Mouse (Mus musculus): Measurements from ENCODE around the gene Hs3st2. TPM values are rescaled to one million over a fixed set of nuclear protein-coding genes. Genes with fewer than 3 reads are reported as not detected.

The Hs3st2 gene
- polyA plus RNA-seq, 1 experiment from 2014 or later: 0.22 TPM

DNA sequence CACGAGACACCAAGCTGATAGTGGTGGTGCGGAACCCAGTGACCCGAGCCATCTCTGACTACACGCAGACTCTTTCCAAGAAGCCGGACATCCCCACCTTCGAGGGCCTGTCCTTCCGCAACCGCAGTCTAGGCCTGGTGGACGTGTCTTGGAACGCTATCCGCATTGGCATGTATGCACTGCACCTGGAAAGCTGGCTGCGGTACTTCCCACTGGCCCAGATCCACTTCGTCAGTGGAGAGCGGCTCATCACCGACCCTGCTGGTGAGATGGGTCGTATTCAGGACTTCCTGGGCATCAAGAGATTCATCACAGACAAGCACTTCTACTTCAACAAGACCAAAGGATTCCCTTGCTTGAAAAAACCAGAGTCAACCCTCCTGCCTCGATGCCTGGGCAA is 108.9 kb downstream of the Hs3st2 start:
- H3K36me3 ChIP-seq: no peaks in the 10 kb centered on the region
- H3K27me3 ChIP-seq (replicated peaks): no peaks in the 10 kb centered on the region
- H3K9me3 ChIP-seq (replicated peaks): no peaks in the 10 kb centered on the region
- no peak overlapping the region for H3K4me3 ChIP-seq
- WGBS: 81% methylated on average over 17 of the region's 17 CpGs
- no peaks in the 10 kb centered on the region for H3K4me1 ChIP-seq (replicated peaks)
- H3K9ac ChIP-seq: no peak overlapping the region
- no peak overlapping the region for H3K27ac ChIP-seq (ENCODE audit: poor library complexity, severe bottlenecking)
- ATAC-seq (ENCODE audit: insufficient number of reproducible peaks, low FRiP score): no peak
- H3K4me2 ChIP-seq: no peak overlapping the region

DNA sequence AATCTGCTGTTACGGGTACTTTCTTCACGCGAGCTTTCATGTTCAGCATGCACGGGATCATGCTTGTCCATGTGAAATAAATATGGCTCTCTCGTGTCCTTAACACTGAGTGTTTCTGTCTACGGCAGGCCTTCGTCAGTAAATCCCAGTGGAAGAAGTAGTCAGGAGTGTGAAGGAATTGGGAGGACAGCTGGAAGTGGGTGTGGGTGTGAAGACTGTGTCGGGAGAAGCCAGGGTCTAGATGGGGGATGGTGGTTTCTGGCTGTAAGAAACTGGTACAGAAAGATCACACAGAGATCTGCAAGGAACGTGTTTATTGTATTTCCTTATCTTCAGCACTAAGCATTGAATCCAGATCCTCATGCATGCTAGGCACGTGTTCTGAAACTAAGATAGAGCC is 110.0 kb downstream of the Hs3st2 start:
- H3K4me3 ChIP-seq: no peak overlapping the region
- no peak for ATAC-seq (ENCODE audit: insufficient number of reproducible peaks, low FRiP score)
- 49% methylated on average over 10 of the region's 10 CpGs for WGBS
- H3K9ac ChIP-seq: no peak overlapping the region
- H3K36me3 ChIP-seq: no peaks in the 10 kb centered on the region
- H3K4me1 ChIP-seq (replicated peaks): no peaks in the 10 kb centered on the region
- H3K27me3 ChIP-seq (replicated peaks): no peaks in the 10 kb centered on the region
- H3K9me3 ChIP-seq (replicated peaks): no peaks in the 10 kb centered on the region
- no peak overlapping the region for H3K27ac ChIP-seq (ENCODE audit: poor library complexity, severe bottlenecking)
- no peak overlapping the region for H3K4me2 ChIP-seq

DNA sequence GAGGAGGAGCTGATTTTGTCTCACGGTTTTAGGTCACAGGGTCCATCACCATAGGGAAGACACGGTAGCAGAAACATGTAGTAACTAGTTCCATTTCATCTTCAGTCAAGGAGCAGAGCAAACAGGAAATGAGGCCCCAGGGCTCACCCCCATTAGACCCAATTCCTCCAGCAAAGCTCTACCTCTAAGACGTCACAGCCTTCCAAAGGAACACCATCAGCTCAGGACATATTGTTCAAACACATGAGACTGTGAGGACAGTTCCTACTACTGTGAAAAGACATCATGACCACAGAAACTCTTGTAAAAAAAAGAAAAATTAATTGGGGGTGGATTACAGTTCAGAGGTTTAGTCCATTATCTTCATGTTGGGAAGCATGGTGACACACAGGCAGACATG is 125.1 kb downstream of the Hs3st2 start:
- Histone ChIP-seq H3K4me1 (replicated peaks) (no peaks in the 10 kb centered on the region), H3K9ac (no peak overlapping the region), H3K27me3 (replicated peaks) (no peaks in the 10 kb centered on the region), H3K4me2 (no peak overlapping the region), H3K36me3 (no peaks in the 10 kb centered on the region), H3K4me3 (no peak overlapping the region), H3K27ac (ENCODE audit: poor library complexity, severe bottlenecking) (no peak overlapping the region), H3K9me3 (replicated peaks) (peaks cover 5% of the 10 kb centered on the region; the same call in 1 of the 2 replicates)
- ATAC-seq (ENCODE audit: insufficient number of reproducible peaks, low FRiP score): no peak
- 75% methylated on average over 3 of the region's 3 CpGs for WGBS

DNA sequence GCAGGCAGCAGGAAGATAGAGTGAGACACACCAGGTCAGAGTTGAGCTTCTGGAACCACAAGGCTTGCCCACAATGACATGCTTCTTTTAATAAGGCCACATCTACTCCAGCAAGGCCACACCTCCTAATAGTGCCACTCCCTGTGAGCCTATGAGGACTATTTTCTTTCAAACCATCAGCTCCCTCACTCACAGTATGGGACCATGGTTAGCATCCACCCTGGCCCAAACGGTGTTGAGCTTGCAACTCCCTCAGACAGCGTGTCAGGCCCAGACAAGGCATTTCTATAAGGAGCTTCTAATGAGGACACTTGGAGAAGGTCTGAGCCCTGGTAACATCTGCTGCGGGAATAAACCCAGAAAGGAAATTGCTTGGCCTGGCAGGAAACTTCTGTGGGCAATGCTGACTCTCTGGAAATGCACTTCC is 125.5 kb downstream of the Hs3st2 start:
- Histone ChIP-seq H3K9me3 (replicated peaks) (peaks cover 5% of the 10 kb centered on the region; the same call in 1 of the 2 replicates), H3K4me2 (no peak overlapping the region), H3K36me3 (no peaks in the 10 kb centered on the region), H3K9ac (no peak overlapping the region), H3K4me3 (no peak overlapping the region), H3K4me1 (replicated peaks) (no peaks in the 10 kb centered on the region), H3K27ac (ENCODE audit: poor library complexity, severe bottlenecking) (no peak overlapping the region), H3K27me3 (replicated peaks) (no peaks in the 10 kb centered on the region)
- 67% methylated on average over 3 of the region's 3 CpGs for WGBS
- ATAC-seq (ENCODE audit: insufficient number of reproducible peaks, low FRiP score): no peak

DNA sequence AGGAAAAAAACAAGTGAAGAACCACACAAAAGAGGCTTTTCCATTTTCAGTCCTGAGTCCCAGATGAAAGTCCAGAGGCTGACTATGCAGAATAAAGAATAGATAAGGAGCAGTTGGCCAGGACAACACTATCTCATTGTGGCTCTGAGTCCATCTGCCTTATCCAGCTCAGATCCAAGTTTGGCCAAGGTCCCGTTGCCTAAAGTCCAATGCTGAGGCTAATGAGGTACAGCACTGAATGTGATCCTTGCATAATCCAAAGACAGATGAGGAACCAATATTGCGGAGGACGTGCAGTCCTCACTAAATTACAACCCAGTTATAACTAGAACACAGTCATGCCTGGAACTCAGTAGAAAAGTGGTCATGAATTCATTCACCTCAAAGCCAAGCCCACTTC is 130.5 kb downstream of the Hs3st2 start:
- Histone ChIP-seq H3K9me3 (replicated peaks) (peaks cover 5% of the 10 kb centered on the region; the same call in 1 of the 2 replicates), H3K4me1 (replicated peaks) (no peaks in the 10 kb centered on the region), H3K9ac (no peak overlapping the region), H3K4me3 (no peak overlapping the region), H3K27me3 (replicated peaks) (no peaks in the 10 kb centered on the region), H3K4me2 (no peak overlapping the region), H3K27ac (ENCODE audit: poor library complexity, severe bottlenecking) (no peak overlapping the region), H3K36me3 (no peaks in the 10 kb centered on the region)
- no peak for ATAC-seq (ENCODE audit: insufficient number of reproducible peaks, low FRiP score)
- 83% methylated on average over 3 of the region's 3 CpGs for WGBS

DNA sequence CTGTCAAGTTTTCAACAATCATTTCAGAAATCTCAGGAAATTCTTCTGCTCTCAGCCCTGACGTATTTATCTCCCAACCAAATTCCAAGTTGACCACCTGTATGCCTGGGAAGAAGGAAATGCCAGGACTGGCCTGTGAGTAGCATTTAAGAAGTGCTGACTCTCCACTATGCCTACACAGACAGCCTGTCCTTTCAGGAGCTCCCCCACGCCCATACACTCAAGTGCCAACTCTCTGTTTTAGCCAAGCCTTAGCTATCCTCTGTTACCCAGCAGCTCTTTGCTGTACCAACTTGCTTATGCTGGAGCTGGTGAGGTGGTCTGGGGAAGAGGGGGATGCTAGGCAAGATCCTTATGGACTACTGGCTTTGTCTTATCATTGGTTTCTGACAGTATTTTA is 137.4 kb downstream of the Hs3st2 start:
- Histone ChIP-seq H3K36me3 (no peaks in the 10 kb centered on the region), H3K9ac (no peak overlapping the region), H3K27ac (ENCODE audit: poor library complexity, severe bottlenecking) (no peak overlapping the region), H3K4me1 (replicated peaks) (no peaks in the 10 kb centered on the region), H3K4me3 (no peak overlapping the region), H3K4me2 (no peak overlapping the region), H3K9me3 (replicated peaks) (no peaks in the 10 kb centered on the region), H3K27me3 (replicated peaks) (0 out of 2 replicates have a peak, but pooled peaks cover 5% of the 10 kb centered on the region)
- WGBS: 59% methylated on average over 2 of the region's 2 CpGs
- no peak for ATAC-seq (ENCODE audit: insufficient number of reproducible peaks, low FRiP score)

DNA sequence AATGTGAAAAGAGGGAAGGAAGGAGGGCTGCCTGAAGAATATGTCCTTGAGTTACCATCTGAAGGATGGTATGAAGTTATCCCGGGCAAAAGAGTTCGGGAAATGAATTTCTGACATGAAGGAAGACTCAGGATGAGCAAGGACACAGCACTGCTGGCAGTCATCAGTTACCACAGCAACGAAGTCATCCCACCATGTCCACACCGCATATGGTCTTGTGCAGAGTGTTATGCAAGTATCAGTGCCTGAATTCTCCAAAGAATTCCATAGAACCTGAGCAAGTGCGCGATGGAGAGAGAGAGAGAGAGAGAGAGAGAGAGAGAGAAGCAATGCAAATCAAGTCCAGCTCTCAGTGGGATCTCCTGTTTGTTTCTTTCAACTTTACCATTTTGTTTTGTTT is 142.0 kb downstream of the Hs3st2 start:
- H3K36me3 ChIP-seq: no peaks in the 10 kb centered on the region
- peaks cover 10% of the 10 kb centered on the region; the same call in 1 of the 2 replicates for H3K27me3 ChIP-seq (replicated peaks)
- 76% methylated on average over 6 of the region's 6 CpGs for WGBS

DNA sequence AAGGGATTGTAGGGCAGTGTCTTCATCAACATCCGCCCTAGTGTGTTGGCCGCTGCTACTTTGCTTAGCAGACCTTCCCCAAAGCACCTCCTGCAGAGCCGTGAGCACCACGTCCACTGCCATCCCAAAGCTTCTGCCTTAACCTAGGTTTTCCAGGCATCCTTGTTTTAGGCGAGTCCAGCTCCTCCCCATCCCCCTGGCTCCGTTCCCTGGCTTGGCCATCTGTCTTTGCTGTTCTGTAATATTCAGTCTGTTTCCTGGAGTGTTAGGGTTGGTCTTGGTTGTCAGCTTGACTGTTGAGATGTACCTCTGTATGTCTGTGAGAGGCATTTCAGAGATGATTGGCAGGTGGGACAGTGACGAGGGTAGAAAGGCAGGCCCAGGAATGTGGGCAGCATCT is 142.7 kb downstream of the Hs3st2 start:
- Histone ChIP-seq H3K27ac (ENCODE audit: poor library complexity, severe bottlenecking) (no peak overlapping the region), H3K27me3 (replicated peaks) (peaks cover 10% of the 10 kb centered on the region; the same call in 1 of the 2 replicates), H3K4me1 (replicated peaks) (0 out of 2 replicates have a peak, but pooled peaks cover 3% of the 10 kb centered on the region), H3K36me3 (no peaks in the 10 kb centered on the region), H3K4me3 (no peak overlapping the region), H3K4me2 (no peak overlapping the region), H3K9ac (no peak overlapping the region), H3K9me3 (replicated peaks) (no peaks in the 10 kb centered on the region)
- WGBS: 68% methylated on average over 7 of the region's 7 CpGs
- no peak for ATAC-seq (ENCODE audit: insufficient number of reproducible peaks, low FRiP score)

More for the DNA sequence above, 142.0 kb downstream of the Hs3st2 start:
- Histone ChIP-seq H3K9ac (no peak overlapping the region), H3K4me2 (no peak overlapping the region), H3K4me3 (no peak overlapping the region), H3K9me3 (replicated peaks) (no peaks in the 10 kb centered on the region), H3K27ac (ENCODE audit: poor library complexity, severe bottlenecking) (no peak overlapping the region), H3K4me1 (replicated peaks) (0 out of 2 replicates have a peak, but pooled peaks cover 3% of the 10 kb centered on the region)
- no peak for ATAC-seq (ENCODE audit: insufficient number of reproducible peaks, low FRiP score)

DNA sequence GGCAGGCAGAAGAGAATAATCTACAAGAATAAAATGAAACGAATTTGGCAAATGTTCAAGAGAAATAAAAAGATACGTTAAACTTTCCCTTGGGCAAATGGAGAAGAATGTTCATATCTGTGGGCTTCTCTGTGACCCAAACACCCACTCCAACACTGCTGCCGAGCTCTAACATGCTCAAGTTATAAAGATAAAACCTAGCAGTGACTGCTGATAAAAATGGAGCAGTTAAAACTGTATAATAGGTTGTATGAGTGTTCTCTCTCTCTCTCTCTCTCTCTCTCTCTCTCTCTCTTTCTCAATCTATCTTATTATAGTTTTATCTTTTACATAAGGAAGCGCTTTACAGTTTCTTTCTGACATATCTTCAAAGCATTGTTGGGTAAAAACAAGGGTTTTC is 144.3 kb downstream of the Hs3st2 start:
- WGBS: 36% methylated on average over 4 of the region's 4 CpGs
- Histone ChIP-seq H3K4me3 (no peak overlapping the region), H3K9me3 (replicated peaks) (no peaks in the 10 kb centered on the region), H3K9ac (no peak overlapping the region), H3K4me2 (no peak overlapping the region), H3K27ac (ENCODE audit: poor library complexity, severe bottlenecking) (no peak overlapping the region), H3K4me1 (replicated peaks) (0 out of 2 replicates have a peak, but pooled peaks cover 3% of the 10 kb centered on the region), H3K27me3 (replicated peaks) (peaks cover 10% of the 10 kb centered on the region; the same call in 1 of the 2 replicates), H3K36me3 (no peaks in the 10 kb centered on the region)
- no peak for ATAC-seq (ENCODE audit: insufficient number of reproducible peaks, low FRiP score)

DNA sequence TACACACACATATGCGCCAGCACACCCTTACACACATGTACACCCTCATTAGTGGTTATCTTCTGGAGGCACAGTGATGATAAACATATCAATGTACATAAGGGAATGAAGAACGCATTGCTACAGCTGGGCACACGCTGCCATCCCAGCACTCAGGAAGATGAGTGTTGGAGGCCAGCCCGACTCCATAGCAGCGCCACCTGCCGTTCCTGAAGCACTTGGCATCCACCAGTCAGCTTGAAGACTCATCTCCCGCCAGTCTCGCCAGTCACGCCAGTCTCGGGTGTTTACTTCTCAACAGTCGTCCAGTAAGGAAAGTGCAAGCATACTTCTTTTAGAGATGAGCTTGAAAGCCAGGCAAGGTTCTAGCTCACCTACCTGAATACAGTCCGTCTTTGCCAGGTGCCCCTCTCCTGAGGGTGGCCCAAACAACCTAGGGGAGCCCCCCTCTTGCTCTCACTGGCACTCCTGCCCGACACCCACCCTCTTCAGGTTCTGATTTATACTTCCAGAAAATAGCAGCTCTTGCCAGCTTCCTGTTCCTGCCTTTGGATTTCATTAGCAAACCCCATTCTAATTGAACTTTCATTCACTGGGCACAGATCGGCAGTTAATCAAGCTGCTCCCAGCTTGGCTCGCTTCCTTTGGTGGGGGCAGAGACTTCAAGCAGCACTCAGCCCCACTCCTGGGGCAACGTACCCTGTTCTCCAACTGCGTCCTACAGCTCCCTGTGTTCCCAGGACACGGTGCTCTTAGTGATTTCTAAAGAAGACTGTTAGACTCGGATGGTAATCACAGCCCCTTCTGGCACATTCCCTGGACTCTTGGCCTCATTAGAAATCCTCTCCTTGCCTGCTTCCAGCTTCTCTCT is 148.0 kb downstream of the Hs3st2 start:
- Histone ChIP-seq H3K9ac (no peak overlapping the region), H3K4me2 (no peak overlapping the region), H3K4me3 (no peak overlapping the region), H3K27me3 (replicated peaks) (no peaks in the 10 kb centered on the region; the same call in 1 of the 2 replicates), H3K4me1 (replicated peaks) (0 out of 2 replicates have a peak, but pooled peaks cover 3% of the 10 kb centered on the region), H3K36me3 (no peaks in the 10 kb centered on the region), H3K27ac (ENCODE audit: poor library complexity, severe bottlenecking) (no peak overlapping the region), H3K9me3 (replicated peaks) (no peaks in the 10 kb centered on the region)
- WGBS: 53% methylated on average over 19 of the region's 19 CpGs
- no peak for ATAC-seq (ENCODE audit: insufficient number of reproducible peaks, low FRiP score)

DNA sequence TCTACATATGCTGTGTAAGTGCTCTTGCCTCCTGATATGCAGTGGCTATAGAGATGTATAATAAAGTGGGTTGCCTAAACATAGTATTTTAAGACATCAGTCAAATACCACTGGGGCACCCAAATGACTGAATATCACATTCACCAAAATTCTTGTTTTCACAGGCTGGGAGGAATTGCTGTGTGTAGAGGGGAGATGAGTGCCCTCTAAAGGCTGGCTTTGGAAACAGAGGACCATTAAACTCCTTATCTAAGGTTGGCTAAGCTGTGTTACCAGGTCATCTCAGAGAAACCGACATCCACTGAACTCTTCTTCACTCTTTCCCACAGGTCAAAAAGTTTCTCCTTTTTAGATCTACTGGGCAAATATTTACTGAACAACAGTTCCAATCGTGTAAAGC is 150.8 kb downstream of the Hs3st2 start:
- Histone ChIP-seq H3K4me2 (no peak overlapping the region), H3K9ac (no peak overlapping the region), H3K27me3 (replicated peaks) (no peaks in the 10 kb centered on the region; the same call in 1 of the 2 replicates), H3K4me1 (replicated peaks) (no peaks in the 10 kb centered on the region), H3K27ac (ENCODE audit: poor library complexity, severe bottlenecking) (no peak overlapping the region), H3K36me3 (no peaks in the 10 kb centered on the region), H3K9me3 (replicated peaks) (no peaks in the 10 kb centered on the region), H3K4me3 (no peak overlapping the region)
- 46% methylated on average over 2 of the region's 2 CpGs for WGBS
- no peak for ATAC-seq (ENCODE audit: insufficient number of reproducible peaks, low FRiP score)

Measured in heart, embryonic 12.5 days (tissue).